Mouse (Mus musculus): ENCODE results near the gene Rusc1. TPM values are rescaled to one million over a fixed set of nuclear protein-coding genes. Genes with fewer than 3 reads are reported as not detected.

The Rusc1 gene
- 76.9 TPM for polyA plus RNA-seq (2017; shearing (Covaris generic))

GRCm38 (mm10) chr3:89093175-89093574 lies at the start of gene Rusc1:
Rusc1 (minus strand) TSS chr3:89093311.

DNA sequence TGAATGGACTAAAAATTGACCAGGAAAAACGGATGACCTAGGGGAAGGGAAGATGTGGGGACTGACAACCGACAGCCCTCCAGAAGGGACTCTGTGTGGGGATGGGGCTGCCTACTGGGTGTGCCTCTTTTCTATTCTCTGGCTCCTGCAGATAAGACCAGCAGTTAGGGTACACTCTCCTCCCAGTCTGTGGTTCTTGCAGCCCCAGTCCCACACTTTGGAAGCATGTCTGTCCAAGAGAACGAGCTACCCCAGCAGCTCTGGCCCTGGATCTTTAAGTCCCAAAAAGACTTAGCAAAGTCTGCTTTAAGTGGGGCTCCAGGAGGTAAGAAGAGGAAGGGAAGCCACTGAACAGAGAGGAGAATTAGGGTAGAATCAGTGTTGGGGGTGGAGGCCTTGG lies 42.8 kb upstream of the Rusc1 start, which contains the start of gene Pklr:
TSS of gene Pklr (plus strand) at position 185 of the 400 bp plus-strand sequence.

GRCm38 (mm10) chr3:89101812-89102494 lies 8.8 kb upstream of the Rusc1 start, which contains the start of gene Fdps:
Fdps (minus strand) TSS chr3:89101959.

GRCm38 (mm10) chr3:89100811-89101210 lies 7.7 kb upstream of the Rusc1 start, which contains the start of gene Gm43738:
Gm43738 (minus strand) TSS chr3:89101099.

Other genes with a start within 250 kb of the Rusc1 start
- gene Msto1, start 179.3 kb downstream of the Rusc1 start, polyA plus RNA-seq (2017; shearing (Covaris generic)) = 8.5 TPM
- gene Ash1l, start 142.7 kb downstream of the Rusc1 start, polyA plus RNA-seq (2017; shearing (Covaris generic)) = 28.8 TPM
- 114 TPM for gene Dap3, start 142.1 kb downstream of the Rusc1 start, polyA plus RNA-seq (2017; shearing (Covaris generic))
- gene Gm43738, start 7.8 kb upstream of the Rusc1 start, polyA plus RNA-seq (2017; shearing (Covaris generic)) = not detected
- 39.4 TPM for gene Fdps, start 8.6 kb upstream of the Rusc1 start, polyA plus RNA-seq (2017; shearing (Covaris generic))
- not detected for gene Pklr, start 42.8 kb upstream of the Rusc1 start, polyA plus RNA-seq (2017; shearing (Covaris generic))
- gene Hcn3, start 66.9 kb upstream of the Rusc1 start, polyA plus RNA-seq (2017; shearing (Covaris generic)) = 0.48 TPM
- gene Clk2, start 71.5 kb upstream of the Rusc1 start, polyA plus RNA-seq (2017; shearing (Covaris generic)) = 80.7 TPM
- 240 TPM for gene Scamp3, start 84.2 kb upstream of the Rusc1 start, polyA plus RNA-seq (2017; shearing (Covaris generic))
- 102 TPM for gene Fam189b, start 89.8 kb upstream of the Rusc1 start, polyA plus RNA-seq (2017; shearing (Covaris generic))
- gene Gba, start 109.6 kb upstream of the Rusc1 start, polyA plus RNA-seq (2017; shearing (Covaris generic)) = 106 TPM
- gene Thbs3, start 121.9 kb upstream of the Rusc1 start, polyA plus RNA-seq (2017; shearing (Covaris generic)) = 2.3 TPM
- gene Mtx1, start 133.8 kb upstream of the Rusc1 start, polyA plus RNA-seq (2017; shearing (Covaris generic)) = 86.4 TPM
- 12.5 TPM for gene Muc1, start 135.7 kb upstream of the Rusc1 start, polyA plus RNA-seq (2017; shearing (Covaris generic))
- gene Krtcap2, start 152.7 kb upstream of the Rusc1 start, polyA plus RNA-seq (2017; shearing (Covaris generic)) = 246 TPM
- 2.6 TPM for gene Trim46, start 153.0 kb upstream of the Rusc1 start, polyA plus RNA-seq (2017; shearing (Covaris generic))
- 76.3 TPM for gene Dpm3, start 166.0 kb upstream of the Rusc1 start, polyA plus RNA-seq (2017; shearing (Covaris generic))
- gene Slc50a1, start 177.3 kb upstream of the Rusc1 start, polyA plus RNA-seq (2017; shearing (Covaris generic)) = 134 TPM
- not detected for gene Efna1, start 187.8 kb upstream of the Rusc1 start, polyA plus RNA-seq (2017; shearing (Covaris generic))
- gene Efna3, start 229.7 kb upstream of the Rusc1 start, polyA plus RNA-seq (2017; shearing (Covaris generic)) = not detected
- gene Efna4, start 244.7 kb upstream of the Rusc1 start, polyA plus RNA-seq (2017; shearing (Covaris generic)) = 0.32 TPM

All from effector memory CD4-positive, alpha-beta T cell, adult 7 months (primary cell).